Mouse (Mus musculus): ENCODE measurements at regions not wholly inside any gene's neighbourhood (a gene's known extent, or its start where the extent isn't known, plus 50 kb on each side); places are given as distances from the start of the nearest gene placed in this dataset.

DNA sequence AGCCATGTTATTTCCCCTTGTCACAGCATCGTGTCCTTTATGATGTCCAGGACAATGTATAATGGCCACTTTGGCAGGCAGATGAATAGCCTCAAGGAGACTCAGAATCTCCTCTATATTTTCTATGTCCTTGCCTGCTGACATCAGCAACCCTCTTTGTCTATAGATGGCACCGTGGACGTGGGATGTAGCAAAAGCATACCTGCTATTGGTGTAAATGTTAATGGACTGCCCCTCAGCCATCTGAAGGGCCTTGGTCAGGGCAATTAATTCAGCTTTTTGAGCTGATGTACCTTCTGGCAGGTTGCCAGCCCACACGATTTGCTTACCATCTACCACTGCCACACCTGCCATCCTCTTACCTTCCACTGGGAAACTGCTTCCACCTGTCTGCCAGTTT is 124.2 kb downstream of the Obox7 start:
- peak; percentile 37 for DNase-seq (ENCODE audit: low spot score)

All from testis, postnatal 10 days (tissue).